Mouse (Mus musculus) hematopoietic stem cell, adult 5-6 weeks (primary cell): ENCODE measurements around the gene Sept11. TPM values are rescaled to one million over a fixed set of nuclear protein-coding genes. Genes with fewer than 3 reads are reported as not detected.

Experiments
- ATAC-seq, 2 experiments: fragments of 125-278 bp in 1 of 2; replicated peaks in 1 of 2; 2 replicates each; pipeline ENCODE4 v1.8.0; 2016 to 2017; ENCODE audit warnings: inconsistent platforms in 2 of 2, mild to moderate bottlenecking in 2 of 2, moderate number of reproducible peaks in 2 of 2, low read depth in 1 of 2, moderate TSS enrichment in 1 of 2; ENCODE audit not compliant: low FRiP score in 2 of 2, poor library complexity in 2 of 2, severe bottlenecking in 2 of 2, insufficient read depth in 1 of 2, low TSS enrichment in 1 of 2
- total RNA-seq: library from RNA; stranded (forward); fragments of 172-1452, 232-1000 nt; gene quantifications from 2 replicates; pipeline ENCODE4 v1.2.3, GENCODE M21; 2017

The Sept11 gene
- total RNA-seq, 1 experiment from 2014 or later, result 59.0 TPM

DNA sequence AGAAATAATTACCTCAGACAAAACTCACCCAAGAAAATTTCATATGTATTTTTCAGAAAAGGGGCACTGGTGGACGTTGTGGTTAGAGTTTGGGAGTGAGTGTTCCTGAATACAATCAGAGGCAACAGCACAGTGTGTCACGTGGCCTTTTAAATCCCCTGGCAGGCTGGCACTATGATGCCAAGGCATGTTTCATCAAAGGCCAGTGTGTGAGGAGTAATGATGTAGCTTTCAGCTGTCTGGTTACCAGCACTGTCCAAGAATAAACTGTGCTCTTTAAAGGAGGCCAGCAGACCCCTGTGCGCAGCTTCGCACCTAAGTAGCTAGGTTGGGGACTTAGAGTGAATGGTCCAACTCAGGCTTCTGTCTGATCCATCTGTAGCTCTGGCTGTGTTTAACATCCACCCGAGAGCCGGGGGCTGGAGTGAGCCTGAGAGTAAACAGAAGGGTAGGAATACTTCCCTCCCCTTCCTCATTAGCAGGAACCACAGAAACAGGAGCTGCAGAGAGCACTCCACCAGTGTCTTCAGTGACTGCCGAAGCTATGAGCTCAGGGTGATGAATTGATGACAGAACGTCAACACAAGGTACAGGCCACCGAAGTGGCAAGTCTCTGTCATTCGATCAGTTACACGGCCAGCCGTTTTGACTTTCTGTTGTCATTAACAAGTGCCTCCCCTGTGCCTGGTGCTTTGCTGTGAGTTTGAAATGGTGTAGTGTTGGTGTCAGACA lies 50.3 kb downstream of the Sept11 start:
- no peak; a peak in 1 of 4 replicates for ATAC-seq

DNA sequence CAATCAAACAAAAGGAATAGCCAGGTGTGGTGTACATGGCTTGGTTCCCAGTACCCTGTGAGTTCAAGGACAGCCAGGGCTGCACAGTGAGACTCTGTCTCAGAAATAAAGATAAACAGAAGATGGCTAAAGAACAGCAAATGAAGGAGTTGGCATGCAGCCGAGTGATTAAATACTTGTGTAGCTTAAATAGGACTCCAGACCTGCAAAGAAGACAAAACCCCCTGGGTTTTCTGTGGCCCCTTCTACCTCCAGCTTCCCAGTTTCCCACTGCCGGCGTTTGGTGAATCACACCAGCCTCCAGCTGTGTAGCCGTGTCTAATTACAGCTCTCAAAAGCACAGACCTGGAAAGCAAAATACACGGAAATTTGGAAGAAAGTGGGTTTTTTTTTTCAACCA lies 51.6 kb downstream of the Sept11 start:
- ATAC-seq, result no peak

DNA sequence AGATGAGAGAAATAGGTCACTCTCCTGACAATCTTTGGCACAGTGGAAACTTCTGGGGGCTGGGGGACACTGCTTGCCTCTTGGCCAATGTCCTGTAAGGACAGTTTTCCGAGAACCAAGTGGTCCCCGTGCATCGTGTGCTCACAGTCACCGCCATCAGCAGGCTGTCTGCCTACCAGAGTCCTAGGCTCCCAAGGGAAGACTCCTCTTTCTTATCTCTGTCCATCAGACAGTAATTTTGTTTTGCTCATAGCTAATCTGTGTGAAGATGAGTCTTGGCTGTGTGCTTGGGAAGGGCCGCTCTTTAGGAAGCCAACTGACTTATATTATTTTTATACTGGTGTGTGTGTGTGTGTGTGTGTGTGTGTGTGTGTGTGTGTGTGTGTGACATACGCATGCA lies 52.3 kb downstream of the Sept11 start:
- ATAC-seq, result no peak

DNA sequence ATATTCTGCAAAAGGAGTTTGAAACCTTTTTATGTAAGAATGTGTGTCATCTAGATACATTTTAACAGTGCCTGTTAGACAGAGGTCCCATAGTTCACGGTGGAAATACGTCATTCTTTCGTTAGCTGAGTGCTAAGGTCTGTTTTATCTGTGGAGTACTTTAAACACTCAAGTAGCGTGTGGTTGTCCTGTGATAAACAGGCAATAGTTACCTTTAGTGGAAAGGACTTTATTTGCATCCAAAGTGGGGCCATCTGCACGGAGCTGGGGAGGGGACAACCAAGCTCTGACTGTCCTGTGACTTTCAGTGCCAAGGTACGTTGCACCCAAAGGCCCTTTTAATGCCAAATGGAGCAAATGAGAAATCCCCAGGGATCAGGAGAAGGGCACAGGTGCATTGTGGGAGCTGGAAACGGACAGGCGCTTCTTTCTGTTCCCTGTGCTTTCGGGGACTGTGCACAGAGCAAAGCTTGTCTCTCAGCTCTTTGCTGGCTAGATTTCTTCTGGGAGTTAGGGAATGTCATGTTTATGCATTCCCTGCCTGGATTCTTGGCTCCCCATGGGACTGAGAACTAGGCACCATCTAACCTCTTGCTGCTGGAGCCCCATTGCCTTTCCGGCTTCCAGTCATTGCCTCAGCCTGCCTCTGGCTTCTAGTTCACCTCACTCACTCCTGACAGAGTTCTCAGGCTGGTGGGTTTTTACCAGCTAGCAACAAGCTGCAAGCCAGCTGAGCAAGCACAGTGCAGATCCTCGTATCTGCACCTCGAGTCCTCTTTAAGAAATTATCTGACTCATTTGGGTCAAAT lies 56.9 kb downstream of the Sept11 start:
- ATAC-seq, result peak; percentile 5 to 33; a peak in 1 of 4 replicates

DNA sequence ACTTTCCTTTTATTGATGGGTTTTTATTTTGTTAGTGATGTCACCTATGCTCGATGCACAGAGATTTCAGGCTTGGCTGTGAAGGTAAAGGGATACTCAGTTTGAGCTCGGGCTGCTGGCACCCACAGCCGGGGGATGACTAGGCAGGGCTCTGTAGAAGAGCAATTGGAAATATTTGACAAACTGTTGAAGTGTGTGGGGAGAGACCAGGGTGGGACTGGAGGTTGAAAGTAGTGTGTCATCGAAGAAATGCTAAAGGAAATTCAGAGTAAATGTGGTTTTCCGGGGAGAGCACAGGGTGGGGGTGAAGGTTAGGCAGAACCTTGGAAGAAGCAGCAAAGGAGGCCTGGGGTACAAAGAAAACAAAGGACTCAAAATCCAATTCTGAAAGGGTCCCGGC lies 58.7 kb downstream of the Sept11 start:
- peak; percentile 52 to 55; a peak in 3 of 4 replicates for ATAC-seq

DNA sequence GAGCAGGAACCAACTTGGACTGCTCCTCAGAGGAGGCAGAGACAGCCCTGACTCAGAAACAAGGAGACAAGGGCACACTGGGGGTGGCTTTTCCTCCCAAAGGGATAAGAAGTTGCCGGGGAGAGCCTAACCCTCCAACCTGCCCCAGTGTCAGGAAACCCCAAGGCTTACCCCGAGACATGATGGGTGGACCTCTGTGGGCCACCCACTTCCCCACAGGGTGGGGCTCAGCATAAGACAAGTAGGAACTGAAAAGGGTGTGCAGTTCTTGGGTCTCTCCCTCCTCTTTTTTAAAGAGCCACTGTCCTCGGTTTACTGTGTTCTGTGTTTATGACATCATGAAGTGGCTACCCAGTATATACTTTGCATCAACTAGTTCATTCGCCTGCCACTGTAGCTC lies 59.2 kb downstream of the Sept11 start:
- ATAC-seq, result peak; percentile 83 to 89

DNA sequence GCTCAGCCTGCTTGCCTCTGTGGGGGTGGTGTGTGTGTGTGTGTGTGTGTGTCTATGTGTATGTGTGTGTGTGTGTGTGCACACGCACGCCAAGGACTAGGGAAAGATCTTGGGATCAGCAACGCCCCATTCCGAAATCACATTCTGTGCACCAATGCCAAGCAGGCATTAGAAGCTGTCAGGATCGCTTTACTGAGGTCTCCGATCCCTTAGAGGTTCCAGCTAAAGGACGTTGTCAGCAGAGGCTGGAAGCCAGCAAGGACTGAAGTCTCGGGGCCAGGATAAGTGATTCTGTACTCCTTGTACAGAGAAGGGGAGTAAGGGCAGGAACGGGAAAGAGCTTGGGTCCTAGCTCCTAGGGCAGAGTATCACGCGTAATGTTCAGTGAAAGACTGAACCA lies 61.2 kb downstream of the Sept11 start:
- ATAC-seq, result no peak

DNA sequence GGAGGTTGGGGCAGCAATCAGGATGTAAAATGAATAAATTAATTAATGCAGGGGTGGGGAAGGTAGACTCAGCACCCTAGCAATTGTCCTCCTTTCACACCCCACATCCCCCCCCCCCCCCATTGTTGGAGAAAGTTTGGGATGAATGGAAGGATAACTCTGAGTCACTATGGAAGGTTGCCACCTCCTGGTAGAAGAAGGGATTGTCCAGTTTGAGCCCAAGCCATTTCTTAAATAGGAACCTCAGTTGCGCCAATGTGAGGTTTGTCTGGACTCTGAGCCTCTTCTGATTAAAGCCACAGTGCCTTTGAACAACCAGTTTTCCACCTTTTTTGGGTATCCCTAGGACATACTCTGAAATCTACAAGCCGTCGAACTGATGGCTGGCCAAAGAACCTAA lies 70.3 kb downstream of the Sept11 start:
- 0 out of 4 replicates have a peak, but pooled peaks have one; percentile 28 to 32 for ATAC-seq

DNA sequence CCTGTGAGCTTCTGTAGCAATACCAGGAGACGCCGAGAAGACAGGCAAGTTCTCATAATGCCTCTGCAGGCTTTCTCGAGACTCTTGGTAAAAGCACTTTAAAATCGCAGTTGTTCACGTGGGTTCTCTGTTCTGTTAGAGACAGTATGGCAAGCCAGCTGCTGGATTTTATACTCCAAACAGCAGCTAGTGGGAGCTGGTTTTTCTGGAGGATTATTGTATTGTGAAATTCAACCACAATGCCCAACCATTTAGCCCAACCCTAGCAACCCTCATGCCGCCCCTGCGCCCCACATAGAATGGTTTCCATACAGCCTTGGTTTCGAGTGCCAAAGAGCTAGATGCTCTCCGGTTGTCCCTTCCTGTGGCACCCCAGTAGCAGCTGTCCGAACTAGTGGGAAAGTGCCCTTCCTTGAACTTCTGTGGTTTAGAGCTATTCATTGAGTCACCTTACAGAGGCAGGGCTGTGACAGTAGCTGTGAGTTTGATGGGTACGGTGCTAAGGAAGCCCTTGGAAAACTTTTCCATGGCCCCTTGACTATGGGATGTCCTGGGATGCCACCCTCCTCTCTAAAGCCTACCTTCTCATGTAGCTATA lies 74.8 kb downstream of the Sept11 start:
- ATAC-seq, result no peak

DNA sequence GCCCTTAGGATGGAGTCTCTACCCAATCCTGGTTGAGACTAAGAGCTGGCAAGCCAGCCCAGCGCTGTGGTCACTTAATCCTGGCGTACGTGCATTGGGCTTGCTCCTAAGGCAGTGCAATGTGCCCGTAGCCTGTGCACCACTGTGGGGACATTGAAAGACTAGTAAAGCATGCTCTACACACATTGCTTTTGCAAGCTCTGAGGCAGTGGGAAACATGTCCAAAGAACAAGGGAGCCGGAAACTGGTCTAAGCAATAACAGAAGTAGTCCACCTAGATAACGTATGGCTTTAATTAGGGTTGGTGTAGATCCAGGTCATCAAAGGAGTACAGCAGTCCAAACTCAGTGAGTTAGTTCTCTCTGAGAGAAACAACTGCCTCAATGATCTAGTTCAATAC lies 75.4 kb downstream of the Sept11 start:
- no peak for ATAC-seq

DNA sequence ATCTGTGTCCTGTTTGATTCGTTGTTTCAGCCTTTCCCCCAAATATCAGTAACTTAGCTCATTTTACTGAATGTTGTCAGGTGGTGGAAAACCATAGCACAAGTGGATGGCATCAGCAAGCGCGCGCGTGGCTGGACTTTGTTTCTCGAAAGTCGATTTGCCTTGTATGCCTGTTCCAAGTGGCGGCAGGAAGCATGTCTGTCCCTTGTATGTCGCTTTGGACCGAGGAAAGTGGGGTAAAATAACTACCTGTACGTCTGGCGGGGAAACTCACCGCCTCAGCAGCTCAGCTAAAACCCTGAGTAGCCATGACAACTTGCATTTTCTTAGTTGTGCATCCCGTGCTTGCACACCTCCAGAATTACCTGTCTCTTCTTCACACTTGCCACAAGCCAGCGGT lies 78.2 kb downstream of the Sept11 start:
- no peak for ATAC-seq

DNA sequence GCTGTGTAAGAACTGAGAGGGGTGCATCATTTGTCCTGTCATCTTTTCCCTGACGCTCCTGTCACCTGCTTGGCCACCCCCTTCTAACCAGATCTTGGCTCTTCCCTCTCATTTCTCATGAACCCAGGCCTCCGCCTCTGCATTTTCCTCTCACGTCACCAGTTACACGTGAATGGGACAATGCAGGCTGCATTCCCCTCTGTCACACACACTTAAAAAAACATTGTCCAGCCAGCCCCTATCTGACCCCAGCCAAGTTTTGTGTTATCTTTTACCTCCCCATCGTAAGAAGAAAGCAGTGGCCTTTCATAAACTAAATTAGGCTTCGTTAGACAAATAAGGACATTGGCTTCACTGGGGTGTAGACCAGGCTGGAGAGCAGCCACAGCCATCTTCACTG lies 79.3 kb downstream of the Sept11 start:
- ATAC-seq, result no peak

DNA sequence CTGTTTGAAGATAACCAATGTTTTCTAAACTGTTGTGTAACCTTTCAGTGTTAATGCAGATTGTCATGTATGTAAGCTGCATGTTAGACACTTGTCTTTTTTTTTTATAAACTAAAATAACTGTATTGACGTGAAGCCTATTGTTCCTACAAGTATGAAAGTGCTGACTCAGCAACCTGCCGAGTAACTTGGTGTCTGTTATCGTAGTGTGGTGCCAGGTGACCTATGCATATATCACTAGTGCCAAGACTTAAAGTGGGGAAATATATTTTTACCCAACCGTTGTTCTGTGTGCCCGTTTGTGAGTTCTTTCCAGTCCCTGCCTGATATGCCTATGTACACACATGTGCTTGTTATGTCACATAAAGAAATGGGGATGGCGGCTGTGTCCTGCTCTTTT lies 81.4 kb downstream of the Sept11 start:
- no peak for ATAC-seq

DNA sequence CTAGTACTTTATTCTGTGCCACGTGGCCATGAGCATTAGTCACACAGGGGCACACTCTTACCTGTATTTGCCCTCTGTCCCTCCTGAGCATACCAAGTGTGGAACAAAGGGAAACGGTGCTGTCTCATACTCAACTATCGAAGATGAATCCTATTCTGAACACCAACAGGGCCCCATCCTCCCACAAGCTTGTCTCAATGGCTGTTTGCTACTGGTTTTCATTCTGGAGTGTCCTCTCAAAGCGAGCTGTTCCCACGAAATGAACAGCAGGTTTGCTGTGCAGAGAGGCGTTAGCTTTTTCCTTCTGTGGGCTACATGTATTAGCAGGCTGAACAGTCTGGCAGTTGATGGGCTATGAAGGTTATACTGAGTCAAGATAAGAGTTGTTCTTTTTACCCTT lies 85.4 kb downstream of the Sept11 start:
- ATAC-seq, result no peak

DNA sequence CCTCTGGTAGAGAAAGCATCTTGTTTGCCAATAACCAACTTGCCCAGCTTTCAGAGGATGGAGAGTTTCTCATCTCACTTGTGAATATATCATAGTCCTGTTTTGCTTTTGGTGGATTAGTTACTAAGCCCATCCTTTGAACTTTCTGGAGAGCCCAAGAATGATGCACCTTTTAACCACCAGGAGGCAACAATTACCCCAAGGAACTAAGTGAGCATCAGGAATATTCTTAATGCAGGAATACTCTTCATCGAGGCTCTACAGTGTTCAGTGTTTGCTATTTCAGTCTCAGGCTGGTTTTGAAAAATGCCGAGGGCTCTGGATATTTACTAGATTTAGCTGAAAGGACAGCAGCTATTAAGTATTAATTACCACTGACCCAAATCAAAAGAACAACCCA lies 87.0 kb downstream of the Sept11 start:
- ATAC-seq, result peak in 1 of 2 experiments; percentile 69; a peak in 1 of 4 replicates

DNA sequence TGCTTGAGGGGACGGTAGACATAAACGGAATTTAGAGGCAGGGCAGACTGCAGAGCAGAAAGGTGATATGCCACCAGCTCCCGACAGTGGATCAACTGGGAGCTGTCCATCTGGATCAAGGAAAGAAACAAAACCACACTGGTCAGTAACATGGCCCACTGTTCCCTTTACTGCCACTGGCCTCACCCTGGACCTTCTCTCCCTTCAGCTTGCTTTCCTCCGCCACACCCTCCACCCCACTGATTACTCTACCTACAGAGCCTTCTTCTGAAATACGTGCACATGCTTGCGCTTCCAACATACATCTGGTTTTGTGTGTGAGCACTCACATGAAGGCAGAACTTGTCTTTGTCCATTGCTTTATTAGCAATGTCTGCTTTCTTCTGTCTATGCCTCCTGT lies 90.1 kb downstream of the Sept11 start:
- no peak for ATAC-seq

DNA sequence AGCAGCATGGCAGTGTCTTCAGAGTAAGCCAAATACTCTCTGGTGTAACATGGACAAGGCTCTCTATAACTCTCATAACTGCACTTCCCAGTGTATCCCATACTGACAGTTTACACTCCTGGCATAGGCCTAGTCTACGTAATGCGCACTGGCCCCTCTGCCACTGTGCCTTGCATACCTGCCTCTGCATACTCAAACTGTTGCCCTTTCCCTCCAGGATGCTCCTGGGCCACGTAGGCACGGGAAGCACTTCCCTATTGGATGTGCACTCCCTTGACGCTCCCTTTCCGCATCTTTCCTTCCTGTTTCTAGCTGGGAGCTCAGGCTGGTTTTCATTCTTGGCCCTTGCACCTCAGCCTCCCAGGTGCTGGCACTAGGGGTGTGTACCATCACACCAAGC lies 91.3 kb downstream of the Sept11 start:
- no peak for ATAC-seq

DNA sequence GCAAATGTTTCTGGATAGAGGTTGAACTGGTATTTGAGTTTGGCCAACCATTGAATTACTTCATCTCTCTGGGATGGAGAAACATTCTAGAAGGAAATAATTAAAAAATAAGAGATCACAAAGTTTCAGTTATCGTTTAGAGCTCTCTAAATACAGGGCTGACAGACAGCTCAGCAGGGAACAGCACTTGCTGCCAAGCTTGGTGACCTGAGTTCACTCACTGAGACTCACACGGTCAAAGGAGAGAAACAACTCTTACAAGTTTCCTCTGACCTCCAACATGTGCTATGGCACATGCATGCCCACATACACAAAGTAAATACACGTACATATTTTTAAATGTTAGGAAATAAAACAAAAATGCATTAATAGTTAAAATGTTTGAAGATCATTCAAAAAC lies 96.4 kb downstream of the Sept11 start:
- no peak for ATAC-seq
